Mouse (Mus musculus) spleen, adult 2 months (tissue): Measurements from ENCODE around the gene Cyfip1.

Experiments
- CTCF ChIP-seq: fragments of 200-500 bp; IDR thresholded peaks from 2 replicates; pipeline ENCODE4 v1.5.1; 2011; ENCODE audit warnings: mild to moderate bottlenecking, inconsistent platforms; ENCODE audit not compliant: insufficient read depth, insufficient read length, insufficient replicate concordance; ENCODE audit errors: extremely low read depth
- POLR2A ChIP-seq: fragments of 200-500 bp; IDR thresholded peaks from 2 replicates; pipeline ENCODE4 v1.6.1; 2011; ENCODE audit warnings: low read depth, low read length, inconsistent platforms

DNA sequence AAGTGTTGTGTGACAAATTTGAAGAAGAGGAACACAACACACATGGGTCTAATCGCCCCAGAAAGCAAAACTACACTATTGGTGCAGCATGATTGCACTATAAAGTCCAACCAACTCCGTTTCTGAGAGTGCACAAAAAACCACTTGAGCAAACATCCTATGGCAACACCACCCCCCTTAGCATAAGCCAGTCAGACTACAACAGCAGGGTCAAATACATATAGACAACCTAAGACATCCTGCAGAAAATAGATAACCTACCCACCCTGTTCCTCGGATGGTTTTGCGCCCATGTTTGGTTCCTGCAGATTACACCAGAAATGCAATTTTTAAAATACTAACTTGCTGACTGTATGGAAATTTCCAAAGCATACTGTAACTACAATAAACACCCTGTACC lies 4.7 kb upstream of the Cyfip1 start:
- TF ChIP-seq CTCF (no peak), POLR2A (no peak)
